Mouse (Mus musculus) left cerebral cortex, postnatal 25 days (tissue): ENCODE results near the gene Galnt13. TPM values are rescaled to one million over a fixed set of nuclear protein-coding genes. Genes with fewer than 3 reads are reported as not detected.
"Not testable (repeated sequence)": the region's sequence is repeated elsewhere in the genome, so short reads cannot be mapped to it uniquely, and the experiment has no call there.

ENCODE experiments used
- DNase-seq, 2 experiments: peaks; one replicate each; pipeline ENCODE4 v3.0.0; 2022; ENCODE audit warnings: low spot score in 2 of 2, mixed read lengths in 1 of 2
- intact Hi-C: fragments of 180-260 bp; cut with DNase I; formaldehyde crosslinking; loops from one replicate; pipeline ENCODE4 v1.15.1; 2025
- total RNA-seq, 2 experiments: library from RNA; stranded (reverse); gene quantifications; 2 replicates each; pipeline ENCODE4 v1.2.3; 2021

Galnt13 gene
- 10 to 100 TPM; 35.2 to 43.5 TPM for total RNA-seq

GRCm38 (mm10) chr2:54435937-54436735, at the start of gene Galnt13:
TSS of gene Galnt13 (plus strand) at chr2:54436317.
- DNase-seq = peak; percentile 82 to 83
- intact Hi-C loops = loop anchor here (2.0 kb wide), 1 partner anchor 207 kb away; no protein-coding TSS in a partner anchor

GRCm38 (mm10) chr2:54431060-54431459, 5.1 kb upstream of the Galnt13 start:
- intact Hi-C loops = no loop called here
- no peak for DNase-seq

- peak in 1 of 2 experiments; percentile 5 for DNase-seq
- intact Hi-C loops = no loop called here
These were observed 737 bp upstream of the Galnt13 start for GRCm38 (mm10) chr2:54435380-54435779.

GRCm38 (mm10) chr2:54436736-54437500, 801 bp downstream of the Galnt13 start:
- DNase-seq = peak; percentile 66 to 71

GRCm38 (mm10) chr2:54437501-54437830, 1.3 kb downstream of the Galnt13 start:
- DNase-seq = peak; percentile 38 to 43
- intact Hi-C loops = loop anchor here (2.0 kb wide), 1 partner anchor 209 kb away; no protein-coding TSS in a partner anchor

More at GRCm38 (mm10) chr2:54436736-54437500, 801 bp downstream of the Galnt13 start:
- intact Hi-C loops = loop anchor here (2.0 kb wide), 1 partner anchor 208 kb away; no protein-coding TSS in a partner anchor

- no peak for DNase-seq
- intact Hi-C loops = no loop called here
These were observed 6.8 kb downstream of the Galnt13 start for GRCm38 (mm10) chr2:54442734-54443500.

- DNase-seq = no peak
- intact Hi-C loops = no loop called here
These were observed 47.3 kb downstream of the Galnt13 start for GRCm38 (mm10) chr2:54483426-54483825.

- intact Hi-C loops = no loop called here
- DNase-seq = peak in 1 of 2 experiments; percentile 49
These were observed 86.9 kb downstream of the Galnt13 start for GRCm38 (mm10) chr2:54522989-54523388.

- DNase-seq = peak in 1 of 2 experiments; percentile 16
- intact Hi-C loops = no loop called here
These were observed 91.0 kb downstream of the Galnt13 start for GRCm38 (mm10) chr2:54527073-54527472.

GRCm38 (mm10) chr2:54558357-54559153, 122.4 kb downstream of the Galnt13 start:
- DNase-seq = no peak
- intact Hi-C loops = no loop called here

GRCm38 (mm10) chr2:54565068-54565467, 129.0 kb downstream of the Galnt13 start:
- intact Hi-C loops = no loop called here
- no peak for DNase-seq

- DNase-seq = no peak
- intact Hi-C loops = no loop called here
These were observed 131.1 kb downstream of the Galnt13 start for GRCm38 (mm10) chr2:54567186-54567585.

- intact Hi-C loops = no loop called here
- DNase-seq = peak in 1 of 2 experiments; percentile 3
These were observed 131.5 kb downstream of the Galnt13 start for GRCm38 (mm10) chr2:54567632-54568031.

GRCm38 (mm10) chr2:54713817-54714216, 277.7 kb downstream of the Galnt13 start:
- DNase-seq, intact Hi-C loops: not testable (repeated sequence)

GRCm38 (mm10) chr2:54751232-54751631, 315.1 kb downstream of the Galnt13 start:
- DNase-seq = no peak
- intact Hi-C loops = no loop called here

GRCm38 (mm10) chr2:54759781-54760180, 323.7 kb downstream of the Galnt13 start:
- intact Hi-C loops = no loop called here

GRCm38 (mm10) chr2:54778790-54779273, 342.7 kb downstream of the Galnt13 start:
- intact Hi-C loops = no loop called here
- DNase-seq = no peak

More at GRCm38 (mm10) chr2:54759781-54760180, 323.7 kb downstream of the Galnt13 start:
- DNase-seq = no peak

GRCm38 (mm10) chr2:54813670-54814256, 377.6 kb downstream of the Galnt13 start:
- intact Hi-C loops = no loop called here
- no peak for DNase-seq
